Mouse (Mus musculus): ENCODE results near the gene Padi2. TPM values are rescaled to one million over a fixed set of nuclear protein-coding genes. Genes with fewer than 3 reads are reported as not detected.

Padi2 gene
- polyA plus RNA-seq, 1 experiment from 2014 or later: 0.23 TPM

GRCm38 (mm10) chr4:140961467-140962206 is 55.5 kb downstream of the Padi2 start:
- ATAC-seq (replicated peaks; ENCODE audit: low FRiP score): peak; percentile 22
- H3K9ac ChIP-seq (ENCODE audit: low read length): peak overlapping the region; percentile 95
- H3K4me1 ChIP-seq (replicated peaks; ENCODE audit: control insufficient read depth, insufficient read depth, low read length): peaks cover 14% of the 10 kb centered on the region; the same call in 1 of the 2 replicates
- no peaks in the 10 kb centered on the region for H3K36me3 ChIP-seq (ENCODE audit: control insufficient read depth, insufficient read depth, low read length)
- H3K4me3 ChIP-seq (ENCODE audit: low read depth, low read length): peak overlapping the region; percentile 96
- H3K27me3 ChIP-seq (ENCODE audit: control insufficient read depth, insufficient read depth, low read length): no peaks in the 10 kb centered on the region
- H3K9me3 ChIP-seq (ENCODE audit: control insufficient read depth, low read length): no peaks in the 10 kb centered on the region
- DNase-seq (ENCODE audit: low spot score): no peak
- H3K27ac ChIP-seq (ENCODE audit: low read depth, low read length): peak overlapping the region; percentile 66; the same call in 1 of the 2 replicates
- WGBS: 2% methylated on average over 38 of the region's 38 CpGs
- H3K4me2 ChIP-seq (ENCODE audit: low read depth, low read length, severe bottlenecking): peak overlapping the region; percentile 94

- peaks cover 9% of the 10 kb centered on the region; the same call in 1 of the 2 replicates for H3K4me1 ChIP-seq (replicated peaks; ENCODE audit: control insufficient read depth, insufficient read depth, low read length)
- H3K4me3 ChIP-seq (ENCODE audit: low read depth, low read length): peak overlapping the region; percentile 96
- H3K27ac ChIP-seq (ENCODE audit: low read depth, low read length): no peak overlapping the region; the same call in 1 of the 2 replicates
- no peaks in the 10 kb centered on the region for H3K27me3 ChIP-seq (ENCODE audit: control insufficient read depth, insufficient read depth, low read length)
- peak overlapping the region; percentile 94 for H3K4me2 ChIP-seq (ENCODE audit: low read depth, low read length, severe bottlenecking)
- no peaks in the 10 kb centered on the region for H3K36me3 ChIP-seq (ENCODE audit: control insufficient read depth, insufficient read depth, low read length)
- no peak for ATAC-seq (replicated peaks; ENCODE audit: low FRiP score)
- WGBS: 81% methylated on average over 8 of the region's 8 CpGs
- H3K9me3 ChIP-seq (ENCODE audit: control insufficient read depth, low read length): no peaks in the 10 kb centered on the region
- DNase-seq (ENCODE audit: low spot score): no peak
- H3K9ac ChIP-seq (ENCODE audit: low read length): peak overlapping the region; percentile 95
Observed at GRCm38 (mm10) chr4:140962207-140962909, 56.2 kb downstream of the Padi2 start.

DNA sequence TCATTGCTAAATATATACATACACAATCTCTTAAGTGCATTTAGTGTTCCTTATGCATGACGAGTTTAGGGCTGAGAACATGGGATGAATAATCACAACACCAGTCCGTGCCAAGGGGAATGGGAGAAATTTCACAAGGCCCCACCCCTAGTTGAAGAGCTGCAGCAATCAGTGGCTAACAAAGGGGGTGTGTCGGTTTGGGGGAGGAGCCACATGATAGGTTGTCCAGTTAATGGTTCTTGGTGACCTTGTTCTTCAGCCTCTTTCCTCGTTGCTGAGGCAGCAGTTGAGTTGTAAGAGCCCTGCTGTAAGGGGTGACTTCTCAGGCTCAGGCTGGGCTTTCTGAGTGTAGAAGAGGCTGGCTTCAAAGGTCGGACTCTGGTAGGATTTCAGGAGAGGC is 56.8 kb downstream of the Padi2 start:
- ATAC-seq (replicated peaks; ENCODE audit: low FRiP score) (no peak), DNase-seq (ENCODE audit: low spot score) (no peak)
- WGBS: 46% methylated on average over 5 of the region's 5 CpGs
- peaks cover 9% of the 10 kb centered on the region; the same call in 1 of the 2 replicates for H3K4me1 ChIP-seq (replicated peaks; ENCODE audit: control insufficient read depth, insufficient read depth, low read length)
- H3K9ac ChIP-seq (ENCODE audit: low read length): no peak overlapping the region
- H3K36me3 ChIP-seq (ENCODE audit: control insufficient read depth, insufficient read depth, low read length): no peaks in the 10 kb centered on the region
- H3K27ac ChIP-seq (ENCODE audit: low read depth, low read length): no peak overlapping the region
- H3K9me3 ChIP-seq (ENCODE audit: control insufficient read depth, low read length): no peaks in the 10 kb centered on the region
- no peak overlapping the region for H3K4me3 ChIP-seq (ENCODE audit: low read depth, low read length)
- no peak overlapping the region for H3K4me2 ChIP-seq (ENCODE audit: low read depth, low read length, severe bottlenecking)
- H3K27me3 ChIP-seq (ENCODE audit: control insufficient read depth, insufficient read depth, low read length): no peaks in the 10 kb centered on the region

GRCm38 (mm10) chr4:140963941-140964597 is 57.9 kb downstream of the Padi2 start:
- no peaks in the 10 kb centered on the region for H3K9me3 ChIP-seq (ENCODE audit: control insufficient read depth, low read length)
- H3K4me3 ChIP-seq (ENCODE audit: low read depth, low read length): no peak overlapping the region
- H3K27me3 ChIP-seq (ENCODE audit: control insufficient read depth, insufficient read depth, low read length): no peaks in the 10 kb centered on the region
- no peak overlapping the region for H3K4me2 ChIP-seq (ENCODE audit: low read depth, low read length, severe bottlenecking)
- H3K36me3 ChIP-seq (ENCODE audit: control insufficient read depth, insufficient read depth, low read length): no peaks in the 10 kb centered on the region; the same call in 1 of the 2 replicates
- H3K27ac ChIP-seq (ENCODE audit: low read depth, low read length): no peak overlapping the region
- DNase-seq (ENCODE audit: low spot score) (no peak), ATAC-seq (replicated peaks; ENCODE audit: low FRiP score) (no peak)
- WGBS: 83% methylated on average over 9 of the region's 9 CpGs
- H3K4me1 ChIP-seq (replicated peaks; ENCODE audit: control insufficient read depth, insufficient read depth, low read length): peaks cover 9% of the 10 kb centered on the region; the same call in 1 of the 2 replicates
- no peak overlapping the region for H3K9ac ChIP-seq (ENCODE audit: low read length)

- ATAC-seq (replicated peaks; ENCODE audit: low FRiP score) (no peak), DNase-seq (ENCODE audit: low spot score) (peak; percentile 82)
- H3K9me3 ChIP-seq (ENCODE audit: control insufficient read depth, low read length): no peaks in the 10 kb centered on the region
- H3K27me3 ChIP-seq (ENCODE audit: control insufficient read depth, insufficient read depth, low read length): no peaks in the 10 kb centered on the region
- H3K9ac ChIP-seq (ENCODE audit: low read length): no peak overlapping the region
- peaks cover 9% of the 10 kb centered on the region; the same call in 1 of the 2 replicates for H3K4me1 ChIP-seq (replicated peaks; ENCODE audit: control insufficient read depth, insufficient read depth, low read length)
- H3K36me3 ChIP-seq (ENCODE audit: control insufficient read depth, insufficient read depth, low read length): no peaks in the 10 kb centered on the region; the same call in 1 of the 2 replicates
- H3K4me3 ChIP-seq (ENCODE audit: low read depth, low read length): no peak overlapping the region
- no peak overlapping the region for H3K27ac ChIP-seq (ENCODE audit: low read depth, low read length)
- 16% methylated on average over 7 of the region's 7 CpGs for WGBS
- H3K4me2 ChIP-seq (ENCODE audit: low read depth, low read length, severe bottlenecking): no peak overlapping the region
Observed at GRCm38 (mm10) chr4:140964620-140965019, 58.5 kb downstream of the Padi2 start.

GRCm38 (mm10) chr4:140967386-140968159 is 61.4 kb downstream of the Padi2 start:
- no peak overlapping the region for H3K27ac ChIP-seq (ENCODE audit: low read depth, low read length)
- peaks cover 6% of the 10 kb centered on the region for H3K36me3 ChIP-seq (ENCODE audit: control insufficient read depth, insufficient read depth, low read length)
- H3K9me3 ChIP-seq (ENCODE audit: control insufficient read depth, low read length): no peaks in the 10 kb centered on the region
- no peaks in the 10 kb centered on the region for H3K27me3 ChIP-seq (ENCODE audit: control insufficient read depth, insufficient read depth, low read length)
- peaks cover 6% of the 10 kb centered on the region; the same call in 1 of the 2 replicates for H3K4me1 ChIP-seq (replicated peaks; ENCODE audit: control insufficient read depth, insufficient read depth, low read length)
- WGBS: 86% methylated on average over 11 of the region's 11 CpGs
- H3K9ac ChIP-seq (ENCODE audit: low read length): no peak overlapping the region
- DNase-seq (ENCODE audit: low spot score) (no peak), ATAC-seq (replicated peaks; ENCODE audit: low FRiP score) (no peak)
- no peak overlapping the region for H3K4me2 ChIP-seq (ENCODE audit: low read depth, low read length, severe bottlenecking)
- no peak overlapping the region for H3K4me3 ChIP-seq (ENCODE audit: low read depth, low read length)

GRCm38 (mm10) chr4:140971691-140972090 is 65.5 kb downstream of the Padi2 start:
- no peak for DNase-seq (ENCODE audit: low spot score)
- no peak overlapping the region for H3K9ac ChIP-seq (ENCODE audit: low read length)
- no peaks in the 10 kb centered on the region for H3K27me3 ChIP-seq (ENCODE audit: control insufficient read depth, insufficient read depth, low read length)
- peaks cover 6% of the 10 kb centered on the region for H3K36me3 ChIP-seq (ENCODE audit: control insufficient read depth, insufficient read depth, low read length)
- H3K4me2 ChIP-seq (ENCODE audit: low read depth, low read length, severe bottlenecking): no peak overlapping the region
- 93% methylated on average over 13 of the region's 13 CpGs for WGBS
- no peak overlapping the region for H3K27ac ChIP-seq (ENCODE audit: low read depth, low read length)
- no peak overlapping the region for H3K4me3 ChIP-seq (ENCODE audit: low read depth, low read length)
- H3K9me3 ChIP-seq (ENCODE audit: control insufficient read depth, low read length): no peaks in the 10 kb centered on the region
- ATAC-seq (replicated peaks; ENCODE audit: low FRiP score): no peak
- no peaks in the 10 kb centered on the region for H3K4me1 ChIP-seq (replicated peaks; ENCODE audit: control insufficient read depth, insufficient read depth, low read length)

GRCm38 (mm10) chr4:140974408-140974807 is 68.3 kb downstream of the Padi2 start:
- Histone ChIP-seq H3K27me3 (ENCODE audit: control insufficient read depth, insufficient read depth, low read length) (no peaks in the 10 kb centered on the region), H3K4me2 (ENCODE audit: low read depth, low read length, severe bottlenecking) (no peak overlapping the region), H3K4me1 (replicated peaks; ENCODE audit: control insufficient read depth, insufficient read depth, low read length) (no peaks in the 10 kb centered on the region), H3K4me3 (ENCODE audit: low read depth, low read length) (no peak overlapping the region), H3K9ac (ENCODE audit: low read length) (no peak overlapping the region), H3K36me3 (ENCODE audit: control insufficient read depth, insufficient read depth, low read length) (peaks cover 6% of the 10 kb centered on the region), H3K9me3 (ENCODE audit: control insufficient read depth, low read length) (no peaks in the 10 kb centered on the region), H3K27ac (ENCODE audit: low read depth, low read length) (no peak overlapping the region)
- no peak for ATAC-seq (replicated peaks; ENCODE audit: low FRiP score)
- DNase-seq (ENCODE audit: low spot score): no peak
- 93% methylated on average over 6 of the region's 6 CpGs for WGBS
